Mouse (Mus musculus) duodenum, adult 2 months (tissue): Measurements from ENCODE around the gene Dlg2. TPM values are rescaled to one million over a fixed set of nuclear protein-coding genes. Genes with fewer than 3 reads are reported as not detected.

Experiments used
- polyA plus RNA-seq: library from polyadenylated mRNA; depleted of rRNA; stranded (reverse); fragments of >200 nt; gene quantifications from 2 replicates; pipeline ENCODE4 v1.2.3, GENCODE M21; 2012; ENCODE audit warnings: low replicate concordance; rRNA removed

Dlg2 gene
- polyA plus RNA-seq, result 0.21 and 0.97 TPM in 2 replicates

GRCm38 (mm10) chr7:90476313-90477245 is at the start of gene Dlg2:
Gene Dlg2, plus strand, starts transcription at chr7:90476672.

GRCm38 (mm10) chr7:90442518-90443080 is 33.9 kb upstream of the Dlg2 start, which contains the start of gene Crebzf:
Gene Crebzf, plus strand, starts transcription at chr7:90442729.

GRCm38 (mm10) chr7:90456845-90457468 is 19.5 kb upstream of the Dlg2 start, which contains the start of gene Tmem126a:
Gene Tmem126a, minus strand, starts transcription at chr7:90457229.

GRCm38 (mm10) chr7:90475793-90476312 is 619 bp upstream of the Dlg2 start, which contains the start of gene Tmem126b:
Gene Tmem126b, minus strand, starts transcription at chr7:90476001.

Other genes starting within 250 kb of the Dlg2 start
- not detected in 2 replicates for gene Ccdc83, start 210.9 kb upstream of the Dlg2 start, polyA plus RNA-seq
- gene Sytl2, start 174.4 kb upstream of the Dlg2 start, polyA plus RNA-seq, result 1.0 and 2.8 TPM in 2 replicates
- gene Ccdc89, start 50.1 kb upstream of the Dlg2 start, polyA plus RNA-seq, result not detected in 2 replicates
- 34.2 and 48.7 TPM in 2 replicates for gene Crebzf, start 33.9 kb upstream of the Dlg2 start, polyA plus RNA-seq
- gene Tmem126a, start 19.4 kb upstream of the Dlg2 start, polyA plus RNA-seq, result 4.6 and 6.0 TPM in 2 replicates
- gene Tmem126b, start 671 bp upstream of the Dlg2 start, polyA plus RNA-seq, result 2.3 and 3.5 TPM in 2 replicates